Mouse (Mus musculus): ENCODE measurements around the gene BC067074. TPM values are rescaled to one million over a fixed set of nuclear protein-coding genes. Genes with fewer than 3 reads are reported as not detected.

The BC067074 gene
- polyA plus RNA-seq, 1 experiment from 2014 or later, result 5.4 TPM

DNA sequence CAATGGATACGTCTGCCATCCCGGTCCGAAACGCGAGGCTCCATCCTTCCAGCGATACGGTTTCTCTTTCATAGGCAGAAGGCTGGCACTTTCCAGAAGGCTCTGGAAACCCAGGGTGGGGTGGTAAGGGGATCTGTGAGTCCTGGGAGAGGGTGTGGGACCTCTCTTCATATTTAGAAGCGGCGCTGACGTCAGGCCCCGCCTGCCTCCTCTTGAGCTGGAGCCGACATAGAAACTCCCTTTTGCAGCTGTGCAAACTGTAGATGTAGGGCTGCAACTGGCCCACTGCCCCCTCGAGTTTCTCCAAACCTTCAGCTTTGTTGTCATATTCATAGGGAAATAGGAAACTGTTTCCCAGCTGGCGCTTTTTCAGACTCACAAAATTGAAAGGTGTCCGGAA lies 101.6 kb downstream of the BC067074 start:
- WGBS, result 72% methylated on average over 15 of the region's 15 CpGs
- TF ChIP-seq CTCF (IDR thresholded peaks at IDR 0.05; ENCODE audit: low read depth), result no peak
- Histone ChIP-seq H3K27ac (ENCODE audit: low read depth) (no peak overlapping the region), H3K4me3 (ENCODE audit: low read depth, low read length) (no peak overlapping the region), H3K4me1 (ENCODE audit: insufficient read depth) (no peaks in the 10 kb centered on the region), H3K4me2 (no peak overlapping the region), H3K9ac (no peak overlapping the region), H3K27me3 (ENCODE audit: insufficient read depth, low read length) (no peaks in the 10 kb centered on the region), H3K9me3 (ENCODE audit: low read depth, low read length) (no peaks in the 10 kb centered on the region), H3K36me3 (ENCODE audit: insufficient read depth) (no peaks in the 10 kb centered on the region)
- ATAC-seq (ENCODE audit: insufficient read depth), result no peak; the same call in 1 of the 2 replicates
- peak; percentile 24 for DNase-seq

DNA sequence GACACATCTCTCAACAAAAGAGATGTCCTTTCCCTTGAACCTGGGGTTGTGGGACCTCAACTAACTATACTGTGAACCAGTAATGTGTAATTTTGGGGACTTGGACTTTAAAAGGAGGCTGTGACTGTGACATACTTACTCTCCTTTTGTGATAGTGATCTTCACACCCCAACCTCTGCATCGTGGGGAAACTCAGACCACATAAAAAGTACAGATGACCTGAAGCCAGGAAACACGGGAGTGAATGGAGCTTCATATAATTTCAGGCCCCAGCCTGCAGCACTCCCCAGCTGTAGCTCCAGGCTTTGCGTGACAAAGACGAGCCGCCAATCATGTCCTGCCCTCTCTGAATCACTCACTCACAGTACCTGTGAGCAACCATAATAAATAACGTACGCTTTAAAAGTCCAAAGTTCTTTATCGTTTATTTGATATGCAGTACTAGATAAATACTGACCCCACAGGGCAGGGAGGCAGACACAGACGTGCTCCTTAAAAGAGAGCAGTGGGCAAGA lies 104.1 kb downstream of the BC067074 start:
- TF ChIP-seq CTCF (IDR thresholded peaks at IDR 0.05; ENCODE audit: low read depth), result no peak
- ATAC-seq (ENCODE audit: insufficient read depth), result no peak
- no peaks in the 10 kb centered on the region for H3K9me3 ChIP-seq (ENCODE audit: low read depth, low read length)
- H3K4me2 ChIP-seq, result no peak overlapping the region
- H3K36me3 ChIP-seq (ENCODE audit: insufficient read depth), result no peaks in the 10 kb centered on the region
- no peaks in the 10 kb centered on the region for H3K4me1 ChIP-seq (ENCODE audit: insufficient read depth)
- H3K4me3 ChIP-seq (ENCODE audit: low read depth, low read length), result no peak overlapping the region
- H3K9ac ChIP-seq, result no peak overlapping the region
- DNase-seq, result no peak
- 55% methylated on average over 9 of the region's 9 CpGs for WGBS
- H3K27ac ChIP-seq (ENCODE audit: low read depth), result no peak overlapping the region
- H3K27me3 ChIP-seq (ENCODE audit: insufficient read depth, low read length), result no peaks in the 10 kb centered on the region

DNA sequence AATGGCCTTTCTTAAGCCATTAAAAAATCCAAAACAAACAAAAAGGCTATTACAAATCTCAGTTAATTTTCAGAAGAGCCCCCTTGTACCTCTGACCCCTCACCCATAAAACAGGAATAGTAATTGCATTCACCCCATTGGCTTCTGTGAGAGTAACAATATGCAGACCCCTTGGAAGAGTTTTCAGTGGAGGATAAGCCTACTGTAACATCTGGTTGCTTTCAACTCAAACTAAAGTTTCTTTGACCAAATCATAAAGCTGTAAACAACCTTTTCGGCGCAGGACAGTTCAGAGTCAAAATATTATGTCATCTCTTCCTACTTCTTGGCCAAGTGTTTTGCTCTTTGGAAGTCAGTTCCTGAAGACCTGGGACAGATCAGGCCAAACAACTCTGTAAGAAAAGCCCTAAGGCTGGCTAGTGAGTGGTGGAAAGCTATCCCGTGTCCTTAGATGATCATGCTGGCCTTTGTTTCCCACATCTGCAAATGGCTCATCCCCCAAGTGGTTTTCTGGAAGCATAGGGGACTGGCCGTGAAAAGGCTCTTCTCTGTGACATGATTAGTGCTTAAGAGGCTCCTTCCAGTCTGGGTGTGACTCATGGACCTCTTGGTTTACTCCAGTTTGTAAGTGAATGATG lies 108.5 kb downstream of the BC067074 start:
- no peak for ATAC-seq (ENCODE audit: insufficient read depth)
- H3K27ac ChIP-seq (ENCODE audit: low read depth), result no peak overlapping the region
- no peak overlapping the region for H3K9ac ChIP-seq
- H3K27me3 ChIP-seq (ENCODE audit: insufficient read depth, low read length), result no peaks in the 10 kb centered on the region
- no peak for DNase-seq
- no peaks in the 10 kb centered on the region for H3K36me3 ChIP-seq (ENCODE audit: insufficient read depth)
- no peak for TF ChIP-seq CTCF (IDR thresholded peaks at IDR 0.05; ENCODE audit: low read depth)
- H3K4me3 ChIP-seq (ENCODE audit: low read depth, low read length), result no peak overlapping the region
- WGBS, result 63% methylated on average over 4 of the region's 4 CpGs
- peaks cover 3% of the 10 kb centered on the region; the same call in 1 of the 2 replicates for H3K4me1 ChIP-seq (ENCODE audit: insufficient read depth)
- no peak overlapping the region for H3K4me2 ChIP-seq
- H3K9me3 ChIP-seq (ENCODE audit: low read depth, low read length), result no peaks in the 10 kb centered on the region

DNA sequence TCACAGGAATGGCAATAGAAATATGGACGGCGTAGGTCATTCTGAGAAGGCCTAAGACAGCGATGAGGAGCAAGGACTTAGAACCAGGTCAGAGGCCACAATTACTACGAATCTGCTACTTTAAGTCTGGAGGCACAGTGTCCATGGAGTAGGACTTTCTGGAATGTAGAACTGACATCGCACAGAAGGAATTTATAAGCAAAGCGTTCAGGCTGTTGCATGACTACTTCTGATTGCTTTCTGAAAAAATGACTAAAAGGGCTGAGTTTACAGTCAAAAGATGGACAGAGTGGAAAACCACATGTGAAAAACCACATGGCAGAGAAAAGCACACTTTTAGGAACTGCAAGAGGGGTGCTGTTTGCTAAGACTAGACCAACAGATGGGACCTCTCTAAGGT lies 110.7 kb downstream of the BC067074 start:
- no peak overlapping the region for H3K27ac ChIP-seq (ENCODE audit: low read depth)
- H3K4me1 ChIP-seq (ENCODE audit: insufficient read depth), result peaks cover 3% of the 10 kb centered on the region; the same call in 1 of the 2 replicates
- ATAC-seq (ENCODE audit: insufficient read depth), result 0 out of 2 replicates have a peak, but pooled peaks have one; percentile 28
- peak; percentile 40 for DNase-seq
- 57% methylated on average over 6 of the region's 6 CpGs for WGBS
- H3K9ac ChIP-seq, result no peak overlapping the region
- H3K4me2 ChIP-seq, result no peak overlapping the region
- no peaks in the 10 kb centered on the region for H3K36me3 ChIP-seq (ENCODE audit: insufficient read depth)
- no peak for TF ChIP-seq CTCF (IDR thresholded peaks at IDR 0.05; ENCODE audit: low read depth)
- no peak overlapping the region for H3K4me3 ChIP-seq (ENCODE audit: low read depth, low read length)
- H3K27me3 ChIP-seq (ENCODE audit: insufficient read depth, low read length), result no peaks in the 10 kb centered on the region
- H3K9me3 ChIP-seq (ENCODE audit: low read depth, low read length), result no peaks in the 10 kb centered on the region

DNA sequence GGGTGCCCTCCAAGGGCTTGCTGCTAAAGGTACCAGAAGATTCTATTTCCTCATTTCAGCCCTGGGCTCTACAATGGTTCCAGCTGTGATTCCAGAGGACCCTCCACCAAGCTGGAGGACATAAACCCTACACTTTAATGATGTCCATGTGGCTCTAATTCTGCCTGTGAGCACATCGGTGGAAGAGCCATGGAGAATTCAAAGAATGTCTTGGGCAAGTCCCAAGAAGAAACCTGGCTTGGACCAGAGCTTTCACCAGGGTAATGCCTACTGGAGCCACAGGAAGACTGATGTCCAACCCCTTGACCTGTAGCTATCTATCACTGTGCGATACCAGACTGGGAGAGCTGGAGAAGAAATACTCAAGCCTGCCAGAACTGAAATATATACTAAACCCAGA lies 111.2 kb downstream of the BC067074 start:
- no peak for DNase-seq
- TF ChIP-seq CTCF (IDR thresholded peaks at IDR 0.05; ENCODE audit: low read depth), result no peak
- peak; percentile 31; the same call in 1 of the 2 replicates for ATAC-seq (ENCODE audit: insufficient read depth)

DNA sequence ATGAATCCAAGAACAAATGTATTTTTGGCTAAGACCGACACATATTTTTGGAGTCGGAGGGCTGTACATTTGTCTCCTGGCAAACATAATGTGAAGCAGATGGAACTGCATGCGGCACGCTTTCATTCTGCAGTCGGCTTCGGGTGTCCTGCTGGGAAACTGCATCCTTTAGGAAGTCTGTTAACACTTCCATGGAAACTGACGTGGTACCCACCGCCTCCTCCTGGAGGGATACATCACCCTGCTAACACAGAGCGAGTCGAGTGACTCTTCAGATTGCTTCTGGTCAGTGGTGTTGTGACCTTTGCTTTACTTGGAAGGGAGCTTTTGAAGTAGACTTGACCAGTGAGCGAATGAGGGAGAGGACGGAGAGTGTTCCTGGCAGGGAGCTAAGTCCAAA lies 117.0 kb downstream of the BC067074 start:
- H3K4me2 ChIP-seq, result no peak overlapping the region
- DNase-seq (peak; percentile 28), ATAC-seq (ENCODE audit: insufficient read depth) (no peak)
- WGBS, result 52% methylated on average over 12 of the region's 12 CpGs
- no peaks in the 10 kb centered on the region for H3K36me3 ChIP-seq (ENCODE audit: insufficient read depth)
- H3K4me1 ChIP-seq (ENCODE audit: insufficient read depth), result no peaks in the 10 kb centered on the region
- no peak overlapping the region for H3K9ac ChIP-seq
- H3K27me3 ChIP-seq (ENCODE audit: insufficient read depth, low read length), result no peaks in the 10 kb centered on the region
- TF ChIP-seq CTCF (IDR thresholded peaks at IDR 0.05; ENCODE audit: low read depth), result no peak
- H3K4me3 ChIP-seq (ENCODE audit: low read depth, low read length), result no peak overlapping the region
- no peaks in the 10 kb centered on the region for H3K9me3 ChIP-seq (ENCODE audit: low read depth, low read length)
- H3K27ac ChIP-seq (ENCODE audit: low read depth), result no peak overlapping the region

More for the DNA sequence above, 111.2 kb downstream of the BC067074 start:
- WGBS, result 49% methylated on average over 2 of the region's 2 CpGs
- no peak overlapping the region for H3K9ac ChIP-seq
- H3K4me2 ChIP-seq, result no peak overlapping the region
- no peaks in the 10 kb centered on the region for H3K36me3 ChIP-seq (ENCODE audit: insufficient read depth)
- H3K4me3 ChIP-seq (ENCODE audit: low read depth, low read length), result no peak overlapping the region
- H3K9me3 ChIP-seq (ENCODE audit: low read depth, low read length), result no peaks in the 10 kb centered on the region
- peaks cover 3% of the 10 kb centered on the region; the same call in 1 of the 2 replicates for H3K4me1 ChIP-seq (ENCODE audit: insufficient read depth)
- no peaks in the 10 kb centered on the region for H3K27me3 ChIP-seq (ENCODE audit: insufficient read depth, low read length)
- H3K27ac ChIP-seq (ENCODE audit: low read depth), result no peak overlapping the region

DNA sequence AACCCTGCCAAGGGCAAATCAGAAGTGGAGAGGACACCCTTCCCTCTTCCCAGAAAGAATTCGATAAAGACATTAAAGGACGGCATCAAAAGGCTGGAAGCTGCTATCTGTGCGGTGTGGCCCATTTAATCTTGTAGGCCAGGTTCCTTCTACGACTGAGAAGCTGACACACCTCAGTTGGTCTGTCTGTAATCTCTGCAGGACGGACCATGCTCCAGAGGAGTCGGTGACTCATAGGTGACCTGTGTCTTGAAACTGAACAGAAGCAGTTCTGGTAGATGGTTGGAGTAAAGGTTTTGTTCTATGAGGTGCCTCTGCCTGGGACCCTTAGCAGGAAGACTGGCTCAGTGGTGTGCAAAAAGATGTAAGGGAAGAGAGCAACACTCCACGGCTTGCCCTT lies 122.6 kb downstream of the BC067074 start:
- DNase-seq, result no peak
- no peak overlapping the region for H3K4me3 ChIP-seq (ENCODE audit: low read depth, low read length)
- no peak for ATAC-seq (ENCODE audit: insufficient read depth)

More for the DNA sequence above, 122.6 kb downstream of the BC067074 start:
- peaks cover 7% of the 10 kb centered on the region for H3K4me1 ChIP-seq (ENCODE audit: insufficient read depth)
- WGBS, result 82% methylated on average over 7 of the region's 7 CpGs
- H3K9me3 ChIP-seq (ENCODE audit: low read depth, low read length), result no peaks in the 10 kb centered on the region
- H3K27me3 ChIP-seq (ENCODE audit: insufficient read depth, low read length), result no peaks in the 10 kb centered on the region
- no peak overlapping the region for H3K27ac ChIP-seq (ENCODE audit: low read depth)
- H3K4me2 ChIP-seq, result no peak overlapping the region
- H3K9ac ChIP-seq, result no peak overlapping the region
- TF ChIP-seq CTCF (IDR thresholded peaks at IDR 0.05; ENCODE audit: low read depth), result no peak
- H3K36me3 ChIP-seq (ENCODE audit: insufficient read depth), result no peaks in the 10 kb centered on the region

Measured in lung, embryonic 14.5 days (tissue).